Mouse (Mus musculus): ENCODE data around the gene Nop16. TPM values are rescaled to one million over a fixed set of nuclear protein-coding genes. Genes with fewer than 3 reads are reported as not detected.

Nop16 gene
- total RNA-seq, 4 experiments from 2014 or later, result 20.6 to 23.3 (median 20.8) TPM

DNA sequence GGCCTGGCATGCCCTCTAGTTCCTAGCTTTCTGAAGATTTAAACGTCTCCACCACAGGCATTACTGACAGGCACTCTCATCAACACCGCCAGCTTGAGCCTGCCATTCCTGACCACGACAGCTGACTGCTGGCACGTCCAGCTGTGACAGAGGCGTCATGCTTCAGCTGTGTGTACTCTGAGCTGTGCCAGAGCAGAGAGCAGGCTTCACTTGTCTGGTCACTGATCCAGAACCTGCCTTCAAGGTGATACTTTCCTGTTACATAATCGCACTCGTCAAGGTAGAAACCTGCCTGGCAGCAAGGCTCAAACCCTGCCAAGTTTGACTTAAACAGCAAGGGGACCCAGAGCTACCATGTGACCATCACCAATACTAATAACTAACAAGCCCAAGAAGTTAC, 27.3 kb downstream of the Nop16 start:
- DNase-seq (ENCODE audit: low spot score in 2 of 2), result no peak

DNA sequence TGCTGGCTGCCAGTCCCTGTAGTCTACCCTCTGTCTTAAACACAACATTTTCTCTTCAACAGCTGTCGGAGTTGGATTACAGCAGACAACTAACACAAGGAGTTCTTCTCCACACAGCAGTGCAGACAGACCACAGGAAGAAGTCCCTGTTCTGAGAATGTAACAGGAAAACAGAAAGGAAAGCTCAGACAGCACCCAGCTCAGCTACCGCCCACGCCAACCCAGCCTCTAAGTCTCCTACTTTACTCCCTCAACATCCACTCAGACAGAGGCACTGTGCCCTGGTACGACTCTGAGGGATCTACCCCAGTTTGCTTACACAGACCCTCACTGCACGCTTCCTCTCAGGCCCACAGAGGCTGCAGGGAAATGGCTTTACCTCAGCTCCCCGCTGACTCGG, 29.3 kb downstream of the Nop16 start:
- no peak for DNase-seq (ENCODE audit: low spot score in 2 of 2)

DNA sequence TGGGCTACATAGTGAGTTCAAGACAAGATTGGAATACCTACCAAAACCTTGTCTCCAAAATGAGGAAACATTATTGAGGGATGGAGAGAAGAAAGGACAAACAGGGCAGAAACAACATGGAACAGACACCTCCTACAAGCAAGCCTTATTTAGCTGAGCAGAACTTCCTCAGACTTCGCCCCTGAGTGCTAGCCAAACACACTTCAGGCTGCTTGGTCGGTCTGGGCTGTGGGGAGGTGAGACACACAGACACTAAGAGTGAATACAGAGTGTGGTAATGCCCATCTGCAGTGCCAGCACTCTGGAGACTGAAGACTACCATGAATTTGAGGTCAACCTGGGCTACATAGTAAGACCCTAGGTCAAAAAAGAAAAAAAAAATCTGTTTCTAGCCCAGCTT, 30.2 kb downstream of the Nop16 start:
- no peak for DNase-seq (ENCODE audit: low spot score in 2 of 2)

DNA sequence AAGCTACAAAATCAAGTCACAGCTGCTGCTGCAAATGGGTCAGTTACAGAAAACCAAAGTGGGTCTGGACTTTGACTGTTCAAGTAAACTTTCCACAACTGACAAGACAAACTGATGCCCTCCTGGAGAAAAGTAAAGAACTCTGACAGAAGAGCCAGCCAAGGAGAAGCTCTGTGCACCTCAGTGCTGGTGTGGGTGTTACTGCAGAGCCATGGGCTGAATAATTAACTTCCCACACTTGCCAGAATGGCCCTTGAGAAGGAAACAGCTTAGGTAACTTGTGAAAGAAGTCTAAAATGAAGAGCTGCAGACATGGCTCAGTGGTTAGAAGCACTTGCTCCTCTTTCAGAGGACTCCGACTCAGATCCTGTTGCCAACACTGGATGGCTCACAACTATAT, 32.2 kb downstream of the Nop16 start:
- no peak for DNase-seq (ENCODE audit: low spot score in 2 of 2)

DNA sequence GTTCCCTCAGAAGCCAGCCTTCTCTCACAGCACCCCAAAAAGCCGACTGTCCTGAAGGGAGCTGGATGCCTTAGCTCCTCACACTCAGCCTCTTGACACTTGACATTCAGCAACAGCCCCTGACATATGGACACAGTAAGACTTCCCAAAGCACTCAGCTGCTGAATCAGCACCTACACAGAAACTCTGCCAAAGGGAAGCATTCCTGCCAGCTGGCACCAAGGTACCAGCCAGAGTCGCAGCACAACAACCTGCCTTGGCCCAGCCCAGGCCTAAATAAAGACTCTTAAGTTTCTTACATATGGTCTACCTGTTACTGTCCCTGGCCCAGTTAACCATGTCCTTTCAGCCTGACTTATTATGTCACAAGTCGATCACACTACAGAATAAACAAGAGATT, 33.1 kb downstream of the Nop16 start:
- DNase-seq (ENCODE audit: low spot score in 2 of 2), result no peak

DNA sequence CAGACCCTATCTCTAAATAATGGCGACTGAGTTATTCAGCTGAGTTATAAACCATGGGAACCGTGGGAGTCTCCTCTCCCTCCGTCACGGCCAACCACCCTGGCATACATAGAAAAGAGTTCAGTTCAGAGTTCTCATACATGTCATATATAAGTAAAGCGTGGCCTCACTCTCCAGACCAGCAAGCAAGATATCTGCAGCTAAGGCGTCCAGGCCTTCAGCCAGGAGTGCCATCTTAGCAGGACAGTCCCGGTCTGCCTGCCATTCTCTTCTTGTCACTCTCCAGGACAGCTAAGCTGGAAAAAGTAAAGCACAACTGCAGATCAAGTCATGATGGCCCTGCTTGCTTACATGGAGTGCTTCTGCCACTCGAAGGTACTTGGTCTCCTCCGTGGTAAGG, 33.7 kb downstream of the Nop16 start:
- no peak for DNase-seq (ENCODE audit: low spot score in 2 of 2)

DNA sequence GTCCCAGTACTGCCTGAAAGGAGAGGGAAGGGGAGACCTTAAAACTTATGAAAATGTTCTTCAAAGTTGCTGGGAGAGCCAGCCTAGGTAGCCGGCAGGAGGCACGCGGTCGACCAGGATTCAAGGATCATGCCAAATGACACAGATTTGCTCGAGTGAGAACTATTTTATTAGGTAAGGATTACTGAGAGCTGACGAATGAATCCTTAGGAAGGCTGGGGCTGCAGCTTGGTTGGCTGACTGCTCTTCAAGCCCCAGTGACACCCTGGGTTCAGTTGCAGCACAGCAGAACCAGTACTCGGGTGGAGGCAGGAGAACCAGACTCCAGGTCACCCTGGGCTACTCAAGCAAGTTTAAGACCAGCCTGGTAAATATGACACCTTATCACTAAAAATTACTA, 41.9 kb downstream of the Nop16 start:
- DNase-seq (ENCODE audit: low spot score in 2 of 2), result no peak

Small RNAs within 50 kb of the gene (microRNA-seq; reads per million reads assigned to microRNA genes)
- gene Gm24195, result 0 reads per million in 2 experiments

Other genes with a start within 250 kb of the Nop16 start
- gene Cplx2, start 218.7 kb downstream of the Nop16 start, total RNA-seq (2022), result 100 to 1,000 TPM; 865 to 892 (median 878) TPM
- gene Thoc3, start 121.2 kb downstream of the Nop16 start, total RNA-seq (2022), result 10 to 100 TPM; 31.7 to 38.2 (median 33.2) TPM
- gene Simc1, start 86.3 kb downstream of the Nop16 start, total RNA-seq (2022), result 10 to 100 TPM; 14.1 to 17.7 (median 15.8) TPM
- gene 4833439L19Rik, start 24.7 kb downstream of the Nop16 start, total RNA-seq (2022), result 100 to 1,000 TPM; 130 to 147 (median 139) TPM
- gene Arl10, start 15.1 kb downstream of the Nop16 start, total RNA-seq (2022), result 10 to 100 TPM; 28.2 to 37.2 (median 30.9) TPM
- gene Higd2a, start 117 bp upstream of the Nop16 start, total RNA-seq (2022), result 100 to 1,000 TPM; 134 to 161 (median 146) TPM
- gene Cltb, start 21.3 kb upstream of the Nop16 start, total RNA-seq (2022), result 100 to 1,000 TPM; 241 to 284 (median 264) TPM
- 10 to 100 TPM; 48.9 to 67.1 (median 53.6) TPM for gene Faf2, start 31.7 kb upstream of the Nop16 start, total RNA-seq (2022)
- 100 to 1,000 TPM; 130 to 151 (median 140) TPM for gene Rnf44, start 103.8 kb upstream of the Nop16 start, total RNA-seq (2022)
- gene Cdhr2, start 111.4 kb upstream of the Nop16 start, total RNA-seq (2022), result under 1 TPM; 0.27 to 0.54 (median 0.37) TPM
- gene Gprin1, start 159.8 kb upstream of the Nop16 start, total RNA-seq (2022), result 100 to 1,000 TPM; 123 to 141 (median 132) TPM
- gene Sncb, start 176.5 kb upstream of the Nop16 start, total RNA-seq (2022), result 100 to 1,000 TPM; 652 to 713 (median 673) TPM
- gene Eif4e1b, start 193.9 kb upstream of the Nop16 start, total RNA-seq (2022), result under 1 TPM in 1 of 4 experiments, not detected in 3; 0.35 TPM
- gene Tspan17, start 199.3 kb upstream of the Nop16 start, total RNA-seq (2022), result 10 to 100 TPM; 79.3 to 92.1 (median 82.9) TPM